Mouse (Mus musculus) G1E-ER4 (cell line): ENCODE results near the gene St14. TPM values are rescaled to one million over a fixed set of nuclear protein-coding genes. Genes with fewer than 3 reads are reported as not detected.

Experiments
- GATA1 ChIP-seq: IDR thresholded peaks from one replicate; pipeline ENCODE4 v1.8.0; 2012; ENCODE audit warnings: low read length, inconsistent platforms
- polyA plus RNA-seq: library from polyadenylated mRNA; stranded (reverse); fragments of >175 nt; gene quantifications from 2 replicates; pipeline ENCODE4 v1.2.3, GENCODE M21; 2012

The St14 gene
- polyA plus RNA-seq, 1 experiment: 0.01 TPM

DNA sequence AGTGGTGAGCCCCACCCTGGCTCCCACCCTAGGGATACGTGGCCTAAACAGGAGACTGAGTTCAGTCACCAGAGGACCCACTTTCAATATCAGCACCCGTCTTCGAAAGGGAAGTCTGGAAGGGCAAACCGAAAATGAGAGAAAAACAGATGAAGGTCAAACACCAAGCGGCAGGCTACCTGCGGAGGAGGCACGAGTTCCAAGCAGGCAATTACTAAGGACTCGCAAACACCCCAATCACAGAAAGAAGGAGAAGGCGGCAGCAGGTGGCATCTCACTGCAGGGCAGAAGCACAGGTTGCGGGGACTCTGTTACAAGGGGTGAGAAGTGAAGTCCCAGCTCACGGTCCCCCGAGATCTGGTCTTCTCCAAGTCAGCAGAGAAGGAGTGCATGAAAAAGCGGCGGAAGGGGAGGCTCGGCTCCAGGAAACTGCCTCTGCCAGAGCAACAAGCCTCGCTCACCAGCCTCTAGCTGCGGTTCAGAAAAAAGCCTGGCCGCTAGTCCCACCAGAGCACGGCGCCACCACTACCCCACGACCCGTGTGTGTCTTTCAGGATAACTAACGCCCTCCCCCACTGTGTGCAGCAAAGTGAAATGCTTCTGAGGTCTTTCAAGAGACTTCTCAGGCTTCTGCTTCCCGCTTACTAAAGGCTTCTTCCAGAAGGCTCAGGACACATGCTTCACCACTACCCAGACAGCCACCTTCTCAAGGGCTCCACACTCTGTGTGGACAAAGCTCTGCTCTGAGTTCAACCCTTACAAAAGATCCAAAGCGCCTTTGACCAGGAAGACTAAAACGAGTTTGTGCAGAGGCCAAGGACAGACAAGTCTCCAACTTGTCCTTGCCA is 1.1 kb downstream of the St14 start:
- no peak for TF ChIP-seq GATA1

DNA sequence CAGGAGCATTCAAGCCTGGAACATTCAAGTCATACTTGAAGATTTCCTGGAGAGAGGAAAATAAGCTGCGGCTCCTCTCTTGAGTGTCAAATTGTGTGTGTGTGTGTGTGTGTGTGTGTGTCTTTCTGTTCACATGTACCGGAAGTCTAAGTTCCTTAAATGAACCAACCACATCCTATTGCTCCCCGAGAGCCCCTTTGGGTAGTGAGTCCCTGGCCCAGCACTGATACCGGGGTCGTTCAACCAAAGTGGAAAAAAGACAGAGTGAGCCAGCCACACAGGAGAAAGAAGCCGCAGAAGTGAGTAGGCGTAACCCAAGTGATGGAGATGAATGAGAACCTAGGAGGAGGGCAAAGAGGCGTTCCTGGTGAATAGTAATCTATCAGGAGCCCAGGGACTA is 1.7 kb downstream of the St14 start:
- TF ChIP-seq GATA1: no peak

DNA sequence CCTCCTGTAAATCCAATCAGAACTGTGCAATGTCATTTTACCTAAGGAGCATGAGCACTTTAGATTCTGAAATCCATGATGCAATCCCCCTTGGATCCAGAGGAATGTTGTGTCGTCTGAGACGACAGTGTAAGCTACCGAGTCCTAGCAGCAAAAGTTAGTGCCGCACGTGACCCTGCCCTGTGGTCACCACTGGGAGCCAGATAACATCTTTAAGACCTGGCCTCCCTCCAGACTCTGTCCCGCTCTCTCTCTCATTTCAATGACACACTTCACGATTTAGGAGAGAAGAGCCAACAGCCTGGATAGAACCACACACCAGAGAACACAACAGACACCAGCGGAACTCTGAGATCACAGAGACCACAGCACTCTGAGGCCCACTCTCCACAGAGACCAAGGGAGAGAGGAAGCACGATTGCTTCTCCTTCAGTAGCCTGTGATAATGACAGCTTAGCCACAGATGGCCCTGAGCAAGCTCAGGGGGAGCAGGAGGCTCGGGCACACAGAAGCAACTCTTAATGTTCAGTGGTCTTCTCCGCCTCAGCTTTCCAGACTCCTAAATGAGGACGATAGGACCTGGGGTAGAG is 3.7 kb downstream of the St14 start:
- TF ChIP-seq GATA1: no peak

DNA sequence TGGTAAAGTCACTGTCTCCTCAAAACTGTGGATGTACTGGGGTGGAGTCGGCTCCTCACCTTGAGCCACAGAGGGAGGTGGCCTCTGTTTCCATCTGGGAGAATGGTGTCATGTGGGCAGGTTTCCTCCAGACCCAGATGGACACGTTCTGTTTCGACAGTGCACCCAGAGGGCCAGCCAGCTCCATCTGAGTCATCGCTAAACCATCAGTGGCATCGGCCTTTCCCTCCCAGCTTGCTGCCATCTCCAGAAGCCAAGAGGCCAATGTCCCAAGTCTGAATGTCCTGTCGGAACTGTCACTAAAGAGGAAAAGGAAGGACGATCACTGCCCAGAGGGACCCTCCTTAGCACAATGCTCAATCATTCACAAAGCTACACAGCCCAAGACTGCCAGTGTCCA is 5.6 kb downstream of the St14 start:
- no peak for TF ChIP-seq GATA1

DNA sequence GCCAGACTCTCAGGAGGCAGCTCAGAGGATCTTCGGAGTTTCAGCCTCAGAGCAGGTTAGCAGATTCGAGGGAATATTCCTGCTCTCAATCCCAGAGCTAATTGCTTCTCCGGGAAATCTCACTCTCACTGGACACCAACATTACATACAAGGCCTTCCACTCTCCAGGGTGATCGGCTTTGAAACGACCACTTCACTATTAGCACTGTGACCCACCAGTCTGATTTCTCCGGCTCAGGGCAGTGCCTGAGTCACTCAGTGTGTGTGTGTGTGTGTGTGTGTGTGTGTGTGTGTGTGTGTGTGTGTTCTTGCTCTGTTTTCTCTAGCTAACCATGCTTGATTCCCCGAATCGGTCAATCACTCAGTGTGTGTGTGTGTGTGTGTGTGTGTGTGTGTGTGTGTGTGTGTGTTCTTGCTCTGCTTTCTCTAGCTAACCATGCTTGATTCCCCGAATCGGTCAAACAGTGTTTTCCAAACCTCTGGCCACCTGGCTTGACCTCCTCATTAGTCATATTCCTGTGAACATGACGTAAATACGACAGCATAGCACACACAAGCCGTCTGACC is 9.1 kb downstream of the St14 start:
- no peak for TF ChIP-seq GATA1

DNA sequence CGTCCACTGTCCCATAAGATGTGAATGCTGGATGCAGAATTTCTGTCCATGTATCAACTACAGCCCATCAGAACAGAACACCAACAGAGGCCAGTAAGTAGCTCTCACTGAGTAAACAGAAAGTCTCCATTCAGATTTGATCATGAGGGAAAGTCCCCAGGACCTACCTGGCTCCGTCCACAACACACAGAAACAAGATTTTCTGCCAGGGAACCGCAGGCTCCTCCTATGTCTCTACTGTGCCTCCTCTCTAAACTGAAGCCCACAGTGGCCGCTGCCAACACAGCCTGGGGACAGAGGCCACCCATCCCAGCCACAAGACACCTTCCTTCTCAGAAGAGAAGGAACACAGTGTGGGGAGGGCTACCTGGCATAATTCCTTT is 11.1 kb downstream of the St14 start:
- TF ChIP-seq GATA1: no peak

DNA sequence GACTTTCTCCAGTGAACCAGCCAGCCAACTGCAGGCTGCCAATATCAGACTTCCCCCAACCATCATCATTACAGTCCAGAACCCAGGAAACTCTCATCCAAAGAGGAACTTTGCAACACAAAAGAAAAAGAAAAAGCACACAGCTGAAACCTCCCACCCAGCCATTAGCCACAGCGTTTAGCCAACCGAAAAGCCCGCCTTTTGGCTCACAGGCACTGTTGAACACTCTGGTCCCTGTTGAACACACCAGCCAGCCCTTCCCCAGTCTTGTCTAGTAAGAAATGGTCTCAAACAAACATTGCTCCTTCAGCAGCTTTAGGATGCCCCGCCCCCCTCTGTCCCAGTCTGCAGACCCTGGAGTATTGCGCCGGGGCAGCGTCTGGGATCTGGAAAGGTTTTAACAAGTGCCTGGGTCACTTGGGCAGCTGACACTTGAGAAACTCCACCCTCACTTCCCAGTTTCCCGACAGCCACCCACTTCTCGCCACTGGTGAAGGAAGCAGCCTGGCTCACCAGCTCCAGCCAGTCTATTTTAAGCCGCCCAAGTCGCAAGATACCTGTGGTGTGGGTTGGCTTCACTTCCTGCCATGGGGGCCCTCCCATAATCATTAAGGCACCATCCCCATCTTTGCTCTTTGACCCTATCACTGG is 11.6 kb downstream of the St14 start:
- no peak for TF ChIP-seq GATA1

DNA sequence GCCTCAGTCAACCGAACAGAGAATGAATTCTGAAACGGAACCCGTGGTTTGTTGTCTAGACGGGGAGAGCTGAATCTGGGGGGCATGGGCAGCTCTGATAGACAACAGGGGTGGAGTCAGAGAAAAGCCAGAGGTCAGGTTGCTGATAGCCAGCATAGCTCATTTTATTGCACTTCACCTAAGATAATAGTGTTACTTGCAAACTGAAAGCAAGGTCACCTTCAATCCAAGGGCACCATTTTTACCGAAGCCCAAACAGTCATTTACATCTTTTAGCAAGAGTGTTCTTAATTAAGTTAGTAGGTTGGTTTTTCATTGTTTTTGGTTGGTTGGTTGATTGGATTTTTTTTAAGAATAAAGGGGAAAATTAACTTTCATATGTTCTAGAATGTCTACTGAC is 12.2 kb downstream of the St14 start:
- no peak for TF ChIP-seq GATA1

DNA sequence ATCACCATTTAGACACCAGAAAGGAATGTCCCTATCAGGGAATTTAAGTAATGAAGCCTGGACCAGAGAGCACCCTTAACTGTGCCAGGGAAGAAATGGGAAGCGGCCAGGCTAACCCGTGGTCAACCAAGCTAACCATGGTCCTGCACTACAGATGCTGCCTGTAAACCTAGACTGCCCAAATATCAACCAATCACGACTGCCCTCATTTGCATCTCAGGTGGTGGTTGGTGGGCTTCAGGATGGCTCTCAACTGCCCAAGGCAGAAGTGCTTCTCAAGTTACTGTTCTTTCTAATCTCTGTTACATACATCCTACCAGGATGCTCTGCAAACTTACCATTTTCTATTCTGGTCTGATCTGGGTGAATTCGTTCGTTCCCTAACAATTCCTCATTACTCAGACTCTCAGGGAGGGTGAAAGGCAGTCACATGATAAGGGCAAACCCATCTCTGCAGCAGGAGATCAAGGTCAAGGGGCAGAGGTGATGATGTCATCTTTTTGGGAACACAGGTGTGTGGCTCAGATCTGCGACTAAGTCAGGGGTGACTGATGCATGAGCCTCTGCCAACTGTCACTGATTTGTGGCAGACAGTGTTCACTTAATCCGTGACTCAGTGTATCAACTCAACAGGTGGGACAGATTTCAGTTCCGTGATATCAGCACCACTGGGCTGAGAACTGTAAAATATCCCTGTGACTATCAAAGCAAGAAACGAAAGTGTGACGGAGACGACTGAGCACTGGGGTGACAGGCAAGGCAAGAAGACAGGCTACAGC is 12.9 kb downstream of the St14 start:
- no peak for TF ChIP-seq GATA1

DNA sequence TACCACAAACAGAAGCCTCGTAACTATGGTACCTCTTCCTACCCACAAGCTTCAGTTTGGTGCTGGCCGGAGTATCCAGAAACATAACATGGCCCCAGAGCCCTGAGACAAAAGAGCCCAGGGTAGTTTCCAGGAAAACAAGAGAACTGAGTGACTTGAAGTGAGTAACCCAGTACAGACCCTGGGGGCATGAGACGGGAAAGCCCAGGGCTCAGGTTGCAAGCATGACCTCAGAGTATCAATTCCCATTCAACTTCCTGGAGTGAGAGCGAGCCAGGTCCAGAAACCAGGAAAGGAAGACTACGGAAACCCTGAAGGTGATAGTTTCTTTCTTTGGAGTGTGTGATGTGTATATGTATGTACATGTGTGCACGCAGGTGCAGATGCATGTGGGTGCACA is 14.2 kb downstream of the St14 start:
- TF ChIP-seq GATA1: no peak

DNA sequence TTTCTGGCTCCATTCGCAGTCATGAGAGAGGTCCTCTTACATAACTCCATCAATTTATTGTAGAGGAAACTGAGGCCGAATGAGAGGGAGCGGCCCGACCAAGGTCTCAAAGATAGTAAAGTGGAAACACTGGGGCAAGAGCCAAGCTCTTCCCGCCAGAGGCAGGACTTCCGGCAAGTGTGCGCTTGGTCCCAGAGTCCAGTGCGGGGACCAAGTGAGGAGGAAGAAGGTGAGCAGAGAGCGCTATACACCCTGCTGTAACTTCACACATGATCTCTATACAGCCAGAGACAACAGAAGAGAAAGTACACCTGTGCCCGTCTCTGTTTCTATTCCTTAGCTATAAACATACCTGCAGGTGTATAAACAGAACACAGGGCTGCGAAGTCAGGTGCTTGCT is 14.6 kb downstream of the St14 start:
- TF ChIP-seq GATA1: no peak

DNA sequence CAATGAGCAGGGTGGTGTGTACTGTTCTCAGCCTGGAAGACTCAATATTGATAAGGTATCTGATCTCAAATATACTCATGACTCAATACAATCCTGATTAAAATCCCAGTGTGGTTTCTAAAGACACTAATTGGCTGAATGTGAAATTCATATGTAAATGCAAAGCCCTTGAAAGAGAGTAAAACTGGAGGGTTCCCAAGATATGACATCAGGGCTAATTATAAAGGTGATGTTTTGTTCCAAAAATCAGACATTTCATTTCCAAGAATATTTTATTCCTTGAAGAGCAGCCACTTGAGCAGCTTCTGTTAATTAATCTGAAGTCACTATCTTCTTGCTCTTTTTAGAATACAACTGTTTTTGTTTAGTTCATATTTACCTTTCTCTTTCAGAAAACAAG is 16.1 kb downstream of the St14 start:
- TF ChIP-seq GATA1: no peak

DNA sequence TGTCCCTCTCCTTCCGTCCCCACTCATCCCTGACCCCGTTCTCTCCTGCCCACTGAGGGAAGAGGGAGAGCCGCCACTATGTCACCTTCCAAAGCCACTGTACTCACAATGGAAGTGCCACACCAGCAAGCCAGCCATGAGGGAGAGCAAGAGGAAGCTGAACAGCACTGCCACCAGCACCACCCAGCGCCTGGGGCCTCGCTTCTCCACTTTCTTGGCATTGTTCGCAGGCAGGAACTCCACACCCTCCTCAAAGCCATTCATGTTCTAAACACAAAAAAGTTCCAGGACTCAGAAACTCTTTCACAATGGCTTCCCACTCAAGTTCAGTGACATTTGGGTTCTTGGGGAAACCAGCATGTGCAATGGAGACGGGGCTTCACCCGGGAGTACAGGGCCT is 23.2 kb downstream of the St14 start:
- no peak for TF ChIP-seq GATA1

DNA sequence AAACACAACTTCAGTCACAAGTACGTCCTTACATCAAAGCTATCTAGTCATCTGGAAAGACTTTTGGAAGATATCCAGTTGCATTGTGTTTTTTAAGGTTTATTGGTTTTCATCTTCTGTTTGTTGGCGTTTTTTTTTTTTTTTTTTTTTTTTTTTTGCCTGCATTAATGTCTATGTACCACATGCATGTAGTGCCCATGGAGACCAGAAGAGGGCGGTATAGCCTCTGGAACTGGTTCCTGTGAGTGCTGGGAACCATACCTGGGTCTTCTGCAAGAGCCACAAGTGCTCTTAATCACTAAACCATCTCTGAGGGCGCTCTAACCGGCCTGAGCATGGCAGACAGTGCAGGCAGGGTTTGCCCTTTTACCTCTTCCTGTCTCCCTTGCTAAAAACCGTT is 33.5 kb downstream of the St14 start:
- TF ChIP-seq GATA1: no peak
